Mouse (Mus musculus) adipocyte (in vitro differentiated cells): Measurements from ENCODE around the gene Fam160a1.

Source experiments
- DNase-seq: peaks from one replicate; pipeline ENCODE4 v3.0.0-alpha.2; 2016; ENCODE audit warnings: low spot score

The Fam160a1 gene

GRCm38 (mm10) chr3:85746116-85746515 is 71.0 kb downstream of the Fam160a1 start:
- DNase-seq, result no peak

- DNase-seq, result no peak
Measured at GRCm38 (mm10) chr3:85741767-85742166, 75.3 kb downstream of the Fam160a1 start.

GRCm38 (mm10) chr3:85738591-85738990 is 78.5 kb downstream of the Fam160a1 start:
- DNase-seq, result no peak

- DNase-seq, result no peak
Measured at GRCm38 (mm10) chr3:85733939-85734729, 83.0 kb downstream of the Fam160a1 start.

DNA sequence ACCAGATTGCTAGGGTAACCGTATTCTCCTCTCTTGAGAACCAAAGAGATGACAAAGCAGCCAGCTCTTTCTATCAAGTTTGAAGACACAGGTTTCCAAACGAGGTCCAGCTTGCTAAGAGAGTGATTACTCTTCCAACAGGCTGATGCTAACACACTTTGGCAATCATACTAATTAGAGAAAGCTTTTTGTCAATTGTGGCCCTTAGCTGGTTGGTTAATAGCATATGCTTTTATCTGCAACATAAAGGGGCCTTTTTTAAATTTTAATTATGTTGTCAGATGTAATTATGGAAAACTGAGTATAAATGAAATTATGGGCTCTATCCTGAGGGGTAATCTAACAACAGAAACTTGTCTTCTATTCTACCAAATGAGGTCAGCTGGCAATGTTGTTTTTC is 89.9 kb downstream of the Fam160a1 start:
- DNase-seq, result no peak

GRCm38 (mm10) chr3:85725971-85726370 is 91.1 kb downstream of the Fam160a1 start:
- no peak for DNase-seq

GRCm38 (mm10) chr3:85725110-85725509 is 92.0 kb downstream of the Fam160a1 start:
- DNase-seq, result no peak

DNA sequence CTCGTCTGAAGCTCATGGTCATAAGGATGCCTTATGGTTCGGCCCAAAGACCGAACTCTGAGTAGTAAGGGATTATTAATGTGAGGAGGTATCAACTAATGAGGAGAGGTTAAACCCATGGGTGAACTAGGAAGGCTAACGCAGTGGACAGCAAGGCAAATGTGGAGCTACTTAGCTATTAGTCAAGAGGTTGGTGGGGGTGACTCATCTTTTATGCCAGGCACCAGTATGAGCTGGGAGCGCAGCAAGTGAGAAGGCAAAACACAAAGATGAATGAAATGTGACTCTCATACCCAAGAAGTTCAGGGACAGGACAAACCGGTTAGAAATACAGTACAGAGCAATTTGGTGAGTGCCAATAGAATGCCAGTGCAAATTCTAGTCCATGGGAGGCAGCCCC is 94.5 kb downstream of the Fam160a1 start:
- DNase-seq, result no peak

DNA sequence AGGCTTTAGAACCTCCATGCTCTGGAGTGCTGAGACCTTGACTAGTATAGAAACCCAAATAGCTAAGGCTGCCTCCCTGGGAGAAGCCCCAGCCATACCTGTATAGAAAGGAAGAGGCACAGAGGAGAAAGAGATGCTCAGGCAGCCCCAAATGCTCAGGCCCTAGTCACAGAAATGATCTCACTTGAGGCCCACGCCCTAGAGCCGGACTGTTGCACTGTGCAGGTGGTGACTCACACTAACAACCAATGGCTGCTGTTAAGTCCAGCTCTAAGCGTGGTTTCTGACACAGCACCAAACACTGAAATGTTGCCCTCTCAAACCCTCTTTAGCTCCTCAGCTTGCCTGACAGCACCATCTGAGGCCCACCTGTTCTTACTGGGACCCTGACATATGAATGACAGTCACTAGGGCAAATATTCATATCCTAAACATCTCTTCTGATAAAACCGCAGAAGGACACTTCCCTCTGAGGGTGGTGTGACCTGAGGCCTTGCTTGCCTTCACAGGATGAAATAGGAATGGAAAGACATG is 101.3 kb downstream of the Fam160a1 start:
- DNase-seq, result no peak

DNA sequence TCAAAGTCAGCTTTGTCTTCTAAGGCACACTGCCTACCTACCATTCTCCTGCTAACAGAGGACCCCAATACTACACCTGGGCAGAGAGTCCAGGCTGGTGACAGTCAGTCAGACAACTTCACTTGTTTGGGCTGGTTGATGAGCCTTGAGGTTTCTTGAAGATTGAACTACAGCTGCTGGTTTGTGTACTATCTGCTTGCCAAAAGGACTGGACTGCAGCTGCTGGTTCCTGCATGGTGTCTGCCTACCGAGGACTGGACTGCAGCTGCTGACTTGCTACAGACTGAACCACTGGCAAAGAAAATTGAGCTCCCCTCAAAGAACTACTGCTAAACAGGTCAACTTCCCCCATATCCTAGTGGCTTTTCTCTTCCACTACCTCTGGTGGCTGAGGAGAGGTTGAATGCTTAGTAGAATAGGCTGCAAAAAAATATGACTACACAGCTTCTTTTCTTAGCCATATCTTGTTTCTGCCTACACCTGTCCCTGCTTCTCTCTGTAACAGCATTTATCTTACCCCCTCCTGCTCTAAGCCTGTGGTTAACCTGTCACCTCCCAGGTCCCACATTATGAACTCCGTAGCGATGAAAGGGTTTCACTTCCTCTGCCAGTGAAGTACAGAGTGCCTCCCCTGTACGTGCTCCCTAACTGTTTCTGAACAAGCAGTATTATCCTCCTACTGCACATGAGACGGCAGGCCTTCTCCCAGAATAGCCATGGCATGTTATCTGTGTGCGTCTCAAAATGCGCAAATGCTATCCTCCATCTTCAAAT is 103.0 kb downstream of the Fam160a1 start:
- DNase-seq, result no peak

DNA sequence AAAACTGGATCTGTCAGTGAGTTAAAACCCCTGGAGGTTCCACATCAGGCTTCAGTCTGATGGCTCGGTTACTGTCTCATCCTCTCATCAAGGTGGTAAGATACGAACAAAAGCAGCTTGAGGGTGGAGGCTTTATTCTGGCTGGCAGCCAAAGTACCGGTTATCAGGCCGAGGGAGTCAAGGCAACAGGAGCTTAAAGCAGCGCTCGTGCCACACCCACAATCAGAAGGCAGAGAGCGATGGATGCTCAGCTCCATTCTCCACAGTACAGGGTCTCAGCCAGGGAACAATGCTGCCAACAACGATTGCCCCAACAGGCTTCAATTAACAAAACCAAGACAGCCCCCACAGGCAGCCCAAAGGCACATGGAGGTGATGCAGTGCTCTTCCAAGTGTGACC is 106.4 kb downstream of the Fam160a1 start:
- DNase-seq, result no peak

DNA sequence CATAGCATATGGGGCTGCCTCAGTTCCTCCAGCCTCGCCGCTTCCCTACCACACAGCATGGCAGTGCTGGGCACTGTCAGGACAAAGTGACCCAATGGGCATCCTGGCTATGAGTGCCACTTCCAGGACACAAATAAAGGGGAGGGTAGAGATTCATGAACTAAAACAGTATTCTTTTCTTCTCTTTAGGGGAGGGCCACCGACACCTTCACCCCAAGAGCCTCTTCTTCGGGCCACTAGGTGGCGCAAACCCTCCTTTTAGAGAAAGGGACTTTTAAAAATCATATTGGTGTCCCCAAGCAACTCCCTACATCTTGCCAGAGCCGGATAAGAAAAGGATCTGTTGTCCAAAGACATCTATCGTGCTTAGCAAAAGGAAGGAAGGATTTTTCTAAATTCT is 109.7 kb downstream of the Fam160a1 start:
- DNase-seq, result peak; percentile 76

DNA sequence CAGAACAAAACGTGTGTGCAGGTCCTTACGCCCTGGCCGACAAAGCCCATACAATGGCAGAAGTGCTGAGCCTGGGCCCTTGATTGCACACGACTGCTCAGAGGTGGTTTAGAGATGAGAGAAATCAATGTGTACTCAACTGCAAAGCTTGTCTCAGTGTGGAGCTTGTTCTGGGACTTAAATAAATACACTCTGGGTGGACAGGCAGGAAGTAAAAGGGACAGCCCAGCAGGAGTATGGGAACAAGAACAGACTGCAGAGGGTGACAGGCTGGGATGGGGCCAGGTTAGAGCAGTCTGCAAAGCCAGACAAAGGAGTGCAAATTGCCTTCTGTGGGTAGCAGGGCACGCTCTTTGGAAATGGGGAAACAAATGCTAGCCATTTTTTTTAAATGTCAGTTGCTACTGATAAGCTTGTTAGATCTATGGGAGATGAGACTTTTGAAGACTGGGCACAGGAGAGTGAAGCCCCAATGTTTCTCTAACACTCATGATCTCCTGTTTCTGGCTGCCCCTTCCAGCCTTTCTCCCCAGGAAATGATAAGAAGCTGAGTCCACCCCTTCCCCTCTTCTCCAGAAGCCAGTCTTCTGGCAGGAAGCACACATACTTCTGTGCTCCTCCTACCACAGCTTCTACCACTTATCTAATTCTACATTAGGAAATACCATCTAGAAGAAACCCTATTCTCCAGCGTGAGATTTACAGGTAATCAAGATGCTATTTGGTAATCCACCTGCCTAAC is 113.8 kb downstream of the Fam160a1 start:
- peak; percentile 20 for DNase-seq

- no peak for DNase-seq
Measured at GRCm38 (mm10) chr3:85698496-85698895, 118.6 kb downstream of the Fam160a1 start.

GRCm38 (mm10) chr3:85695056-85695455 is 122.0 kb downstream of the Fam160a1 start:
- no peak for DNase-seq

DNA sequence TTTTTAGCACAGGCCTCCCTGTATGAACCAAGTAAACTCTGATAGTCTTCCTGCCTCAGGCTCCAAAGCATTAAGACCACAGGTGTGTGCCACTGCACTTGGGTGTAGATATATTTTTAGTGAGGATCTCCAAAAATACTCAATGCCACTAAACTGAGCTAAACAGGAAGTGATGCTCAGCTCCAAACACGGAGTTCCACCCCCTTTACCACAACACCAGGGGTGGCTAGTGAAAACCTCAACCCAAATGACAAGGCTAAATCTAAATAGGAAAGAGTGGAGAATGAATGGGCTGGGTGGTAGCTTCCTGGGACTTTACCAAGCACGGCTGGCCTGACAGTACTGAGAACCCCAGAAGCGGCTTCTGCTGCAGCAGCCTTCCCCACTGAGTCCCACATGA is 124.1 kb downstream of the Fam160a1 start:
- no peak for DNase-seq

DNA sequence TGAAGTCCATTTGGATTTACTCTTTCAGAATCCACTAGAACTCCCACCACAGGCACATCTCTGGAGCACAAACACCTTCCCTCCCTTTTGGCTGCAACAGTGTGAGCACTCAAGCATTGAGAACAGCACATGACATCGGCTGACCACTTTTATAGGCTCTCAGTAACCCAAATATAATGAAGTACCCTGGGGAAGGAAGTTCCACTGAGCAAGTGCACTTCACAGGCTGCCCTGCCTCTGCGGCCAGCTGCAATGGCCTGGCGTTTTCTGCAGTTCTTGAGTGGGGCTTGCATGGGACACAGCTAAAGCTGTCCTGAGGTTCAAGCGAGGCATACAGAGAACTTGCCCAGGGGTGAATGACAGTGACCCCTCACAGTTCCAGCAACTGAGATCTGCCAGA is 126.0 kb downstream of the Fam160a1 start:
- no peak for DNase-seq

GRCm38 (mm10) chr3:85688341-85688740 is 128.8 kb downstream of the Fam160a1 start:
- DNase-seq, result no peak

DNA sequence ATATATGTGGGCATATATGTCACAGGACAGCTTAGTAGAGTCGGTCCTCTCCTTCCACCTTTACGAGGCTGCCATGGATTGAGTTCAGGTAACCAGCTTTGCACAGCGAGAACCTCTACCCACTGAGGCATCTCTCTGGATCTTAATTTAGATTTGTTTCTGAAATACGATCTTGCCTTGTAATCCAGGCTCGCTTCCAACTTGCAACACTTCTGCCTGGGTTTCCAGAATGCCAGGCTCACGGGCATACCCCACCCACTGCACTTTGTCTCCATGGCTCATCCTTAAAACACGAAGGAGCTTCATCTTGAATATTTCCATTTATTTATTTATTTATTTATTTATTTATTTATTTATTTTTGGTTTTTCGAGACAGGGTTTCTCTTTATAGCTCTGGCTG is 131.8 kb downstream of the Fam160a1 start:
- DNase-seq, result peak; percentile 16

DNA sequence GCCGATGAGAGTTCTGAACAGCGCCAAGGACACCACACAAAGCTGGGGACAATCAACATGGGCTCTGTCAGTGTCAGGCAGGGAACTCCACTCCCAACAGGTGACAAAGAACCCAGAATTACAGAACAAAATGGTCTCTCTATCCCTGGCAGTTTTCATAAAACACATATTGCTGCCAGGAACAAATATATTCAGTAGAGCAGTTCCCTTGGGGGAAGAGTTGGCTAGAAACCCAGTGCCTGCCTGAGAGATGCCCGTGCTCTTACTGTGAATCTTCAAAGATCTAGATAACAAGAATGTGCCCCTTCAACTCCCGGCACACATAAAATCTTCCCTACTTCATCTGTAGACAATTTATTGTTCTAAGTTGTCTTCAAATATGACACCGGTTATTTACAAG is 133.5 kb downstream of the Fam160a1 start:
- peak; percentile 23 for DNase-seq

DNA sequence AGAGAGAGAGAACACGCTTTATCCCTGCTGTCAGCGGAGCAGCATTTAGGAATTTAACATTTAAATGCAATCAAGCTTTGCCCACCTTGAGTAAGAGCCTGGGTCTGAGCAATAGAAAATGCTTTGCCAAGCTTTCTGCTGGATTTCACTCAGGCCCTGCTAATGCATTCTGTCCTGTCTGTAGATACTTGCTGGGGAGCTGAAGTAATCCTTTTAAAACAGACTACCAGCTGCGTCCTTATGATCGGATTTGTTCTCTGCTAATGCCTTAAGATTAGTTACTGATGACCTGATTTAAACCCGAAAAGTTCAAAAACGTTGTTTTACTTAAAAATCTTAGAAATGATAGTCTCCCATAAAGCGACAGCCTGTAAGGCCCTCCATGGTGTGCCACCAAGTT is 136.0 kb downstream of the Fam160a1 start:
- DNase-seq, result no peak

DNA sequence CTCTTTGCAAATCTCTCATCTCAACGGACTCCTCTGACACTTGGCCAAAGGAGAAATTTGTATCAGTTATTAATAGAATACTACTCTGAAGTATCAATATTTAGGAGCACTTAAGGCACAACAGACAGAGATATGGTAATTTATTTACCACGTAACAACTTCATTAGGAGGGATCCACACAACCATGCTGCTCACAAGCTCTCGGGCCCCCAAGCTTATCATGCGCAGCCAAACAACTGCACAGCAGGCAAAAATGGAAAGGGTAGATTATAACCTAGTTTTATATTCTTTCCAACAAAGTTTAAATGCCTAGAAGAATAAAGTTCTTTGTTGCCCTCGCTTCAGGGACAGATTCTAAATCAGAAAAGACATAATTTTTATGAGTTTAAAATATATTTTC is 137.1 kb downstream of the Fam160a1 start:
- no peak for DNase-seq
